Mouse (Mus musculus) MN1 (cell line): ENCODE data around the gene Sirt4.
A peak's percentile ranks its signal among the peaks of the same experiment; 100 is the strongest.

ENCODE experiments used
- DNase-seq: peaks from one replicate; pipeline ENCODE4 v3.0.0-alpha.2; 2016; ENCODE audit warnings: low spot score

Gene Sirt4

DNA sequence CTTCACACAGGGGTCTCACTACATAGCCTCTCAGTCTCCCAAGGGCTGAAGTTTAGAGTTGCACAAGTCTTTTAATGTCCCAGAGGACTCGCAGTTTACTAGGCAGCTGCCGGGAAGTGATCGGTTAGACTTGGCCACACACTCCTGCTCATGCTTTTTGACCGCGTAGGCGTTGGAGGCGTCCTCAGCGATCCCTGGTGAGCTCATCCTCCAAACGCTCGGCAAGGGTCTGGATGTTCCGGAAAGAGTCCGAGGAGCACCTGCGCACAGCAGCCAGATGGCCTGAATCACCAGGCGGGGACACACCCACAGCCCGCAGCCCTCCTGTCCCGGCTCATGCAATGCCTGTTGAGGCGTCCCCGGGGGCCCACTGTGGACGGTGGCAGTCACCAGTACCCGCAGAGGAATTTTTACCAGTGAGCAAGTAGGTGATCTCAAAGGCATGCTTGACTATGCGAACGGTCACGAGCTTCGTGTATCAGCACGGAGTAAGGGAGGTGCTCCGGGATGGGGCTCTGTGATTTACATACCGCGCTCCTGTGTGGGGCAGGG is 7.3 kb upstream of the Sirt4 start:
- DNase-seq = peak; percentile 90

- DNase-seq = peak; percentile 43
These were observed 6.6 kb upstream of the Sirt4 start for GRCm38 (mm10) chr5:115491076-115491475.

GRCm38 (mm10) chr5:115490638-115491000 is 6.1 kb upstream of the Sirt4 start:
- DNase-seq = no peak

DNA sequence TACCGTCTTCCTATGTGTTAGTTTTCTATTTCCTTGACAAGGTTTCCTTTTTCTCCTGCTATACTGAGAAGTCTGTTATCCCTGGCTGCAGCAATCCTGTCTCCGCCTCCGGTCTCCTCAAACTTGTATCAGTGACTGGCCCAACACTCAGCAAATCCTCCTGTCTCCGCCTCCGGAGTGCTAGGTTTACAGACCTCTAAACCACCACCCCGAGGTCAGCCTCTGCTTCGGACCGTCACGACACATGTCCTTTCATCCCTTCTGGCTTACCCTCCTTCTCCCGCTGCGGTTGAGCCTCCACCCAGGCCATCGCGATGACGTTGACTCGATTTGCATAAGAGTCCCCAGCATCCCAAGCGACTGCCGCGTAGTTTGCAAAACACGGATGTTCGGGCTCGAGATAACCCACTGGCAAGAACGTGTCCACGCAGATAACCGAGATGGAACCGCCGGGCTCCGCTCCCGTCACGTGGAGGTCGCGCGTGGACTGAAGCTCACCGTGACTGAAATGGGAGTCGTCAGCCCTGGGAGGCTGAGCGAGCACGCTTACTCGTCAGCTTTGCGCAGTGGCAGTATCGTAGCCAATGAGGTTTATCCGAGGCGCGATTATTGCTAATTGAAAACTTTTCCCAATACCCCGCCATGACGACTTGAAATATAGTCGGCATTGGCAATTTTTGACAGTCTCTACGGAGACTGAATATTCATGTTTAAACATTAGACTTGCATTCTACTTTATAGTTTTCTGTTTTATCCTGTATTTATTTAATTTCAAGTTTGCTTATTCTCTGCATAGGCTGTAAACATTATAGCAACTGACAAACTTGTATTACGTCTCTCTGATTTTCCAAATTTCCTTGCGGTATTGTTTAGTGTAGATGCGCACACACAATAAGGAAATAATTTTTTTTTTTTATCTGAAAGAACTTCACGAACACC is 5.4 kb upstream of the Sirt4 start:
- DNase-seq = peak; percentile 93

- DNase-seq = peak; percentile 93
These were observed 4.5 kb upstream of the Sirt4 start for GRCm38 (mm10) chr5:115488841-115489698.

DNA sequence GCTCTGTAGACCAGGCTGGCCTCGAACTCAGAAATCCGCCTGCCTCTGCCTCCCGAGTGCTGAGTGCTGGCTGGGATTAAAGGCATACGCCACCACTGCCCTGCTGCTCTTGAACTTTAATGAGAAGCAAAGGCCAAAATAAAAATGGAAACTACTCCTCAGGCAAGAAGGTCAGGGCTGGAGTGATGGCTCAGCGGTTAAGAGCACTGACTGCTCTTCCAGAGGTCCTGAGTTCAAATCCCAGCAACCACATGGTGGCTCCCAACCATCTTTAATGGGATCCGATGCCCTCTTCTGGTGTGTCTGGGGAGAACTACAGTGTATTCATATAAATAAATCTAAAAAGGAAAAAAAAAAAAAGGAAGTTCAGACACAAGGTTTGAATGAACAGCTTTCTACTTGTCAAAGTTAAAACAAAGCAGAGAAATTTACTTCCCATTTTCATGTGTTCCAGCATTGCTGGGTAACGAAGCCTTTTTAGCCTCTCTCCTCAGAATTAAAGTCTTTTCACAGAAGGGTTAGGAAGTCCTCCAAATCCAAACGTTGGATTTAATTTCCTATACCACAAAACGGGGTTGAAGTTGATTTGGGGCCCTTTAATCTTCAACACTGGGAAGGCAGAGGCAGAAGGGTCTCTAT is 3.5 kb upstream of the Sirt4 start:
- no peak for DNase-seq

DNA sequence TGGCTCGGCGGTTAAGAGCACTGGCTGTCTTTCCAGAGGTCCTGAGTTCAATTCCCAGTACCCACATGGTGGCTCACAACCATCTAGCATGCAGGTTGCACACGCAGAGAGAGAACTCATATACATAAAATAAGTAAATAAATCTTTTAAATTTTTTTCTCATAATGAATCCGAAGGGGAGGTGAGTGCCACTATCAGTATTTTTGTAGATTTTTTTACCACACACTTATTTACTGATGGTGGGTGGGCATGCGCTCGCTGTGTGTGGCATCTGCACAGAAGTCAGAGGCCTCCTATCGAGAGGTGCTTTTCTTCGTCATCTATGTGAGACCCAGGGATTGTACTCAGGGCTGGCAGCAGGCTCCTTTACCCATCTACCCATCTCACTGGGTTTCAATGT is 2.8 kb upstream of the Sirt4 start:
- no peak for DNase-seq

- no peak for DNase-seq
These were observed 2.2 kb upstream of the Sirt4 start for GRCm38 (mm10) chr5:115486726-115487125.

GRCm38 (mm10) chr5:115485489-115486205 is 1.1 kb upstream of the Sirt4 start:
- DNase-seq = no peak

- no peak for DNase-seq
These were observed 471 bp upstream of the Sirt4 start for GRCm38 (mm10) chr5:115484996-115485395.

DNA sequence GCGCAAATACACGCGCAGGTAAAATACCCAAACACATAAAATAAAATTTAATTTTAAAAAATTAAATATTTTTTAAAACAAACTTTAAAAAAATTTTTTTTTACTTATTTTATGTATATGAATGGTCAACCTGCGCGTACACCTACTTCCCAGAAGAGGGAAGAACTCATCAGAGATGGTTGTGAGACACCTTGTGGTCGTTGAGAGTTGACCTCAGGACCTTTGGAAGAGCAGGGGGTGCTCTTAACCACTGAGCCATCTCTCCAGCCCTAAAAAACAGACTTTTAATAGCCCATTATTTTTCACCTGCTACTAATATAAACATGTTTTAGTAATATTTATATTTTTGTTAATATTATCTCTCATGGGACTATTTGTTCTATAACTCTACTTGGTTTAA is 1.1 kb downstream of the Sirt4 start:
- peak; percentile 49 for DNase-seq

DNA sequence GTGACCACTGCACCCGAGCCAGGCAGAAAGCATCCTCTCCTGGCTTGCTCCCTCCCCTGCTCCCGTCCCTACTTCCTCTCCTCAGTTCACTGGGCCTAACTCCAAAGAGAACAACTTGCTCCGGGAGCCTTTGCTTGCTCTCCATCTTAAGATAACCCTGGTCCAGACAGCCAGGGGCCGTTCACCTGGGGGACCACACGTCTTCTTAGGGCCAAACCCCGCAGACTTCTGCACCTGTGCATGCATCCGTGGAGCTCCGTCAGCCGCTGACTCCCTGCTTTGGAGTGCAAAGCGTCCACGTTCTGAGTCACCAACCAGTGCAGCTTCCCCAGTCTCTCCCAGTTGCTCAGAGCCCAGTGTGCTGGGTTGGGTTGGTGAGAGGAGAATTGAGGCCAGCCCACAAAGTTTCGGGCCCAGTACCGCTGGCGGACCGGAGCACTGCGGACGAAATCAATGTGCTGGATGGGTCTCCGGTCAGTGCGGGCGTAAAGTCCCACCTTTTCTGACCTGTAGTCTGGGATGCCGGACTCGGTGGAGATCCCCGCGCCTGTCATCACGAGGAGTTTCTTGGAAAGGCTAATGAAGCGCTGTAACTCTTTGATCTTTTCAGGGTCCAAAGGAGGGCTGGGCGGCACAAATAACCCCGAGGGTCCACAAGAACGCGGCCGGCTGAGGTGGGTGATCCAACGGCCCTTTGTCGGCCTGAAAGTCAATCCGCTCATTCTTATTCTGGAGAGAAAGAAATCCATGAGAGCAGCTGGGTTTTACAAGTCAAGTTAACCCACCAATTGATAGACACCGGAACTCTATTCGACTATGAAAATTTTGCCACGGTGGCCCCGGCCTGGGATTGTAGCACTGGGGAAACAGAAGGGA is 1.9 kb downstream of the Sirt4 start:
- no peak for DNase-seq

GRCm38 (mm10) chr5:115480101-115480500 is 4.4 kb downstream of the Sirt4 start:
- no peak for DNase-seq

- DNase-seq = no peak
These were observed 5.0 kb downstream of the Sirt4 start for GRCm38 (mm10) chr5:115479561-115479960.

DNA sequence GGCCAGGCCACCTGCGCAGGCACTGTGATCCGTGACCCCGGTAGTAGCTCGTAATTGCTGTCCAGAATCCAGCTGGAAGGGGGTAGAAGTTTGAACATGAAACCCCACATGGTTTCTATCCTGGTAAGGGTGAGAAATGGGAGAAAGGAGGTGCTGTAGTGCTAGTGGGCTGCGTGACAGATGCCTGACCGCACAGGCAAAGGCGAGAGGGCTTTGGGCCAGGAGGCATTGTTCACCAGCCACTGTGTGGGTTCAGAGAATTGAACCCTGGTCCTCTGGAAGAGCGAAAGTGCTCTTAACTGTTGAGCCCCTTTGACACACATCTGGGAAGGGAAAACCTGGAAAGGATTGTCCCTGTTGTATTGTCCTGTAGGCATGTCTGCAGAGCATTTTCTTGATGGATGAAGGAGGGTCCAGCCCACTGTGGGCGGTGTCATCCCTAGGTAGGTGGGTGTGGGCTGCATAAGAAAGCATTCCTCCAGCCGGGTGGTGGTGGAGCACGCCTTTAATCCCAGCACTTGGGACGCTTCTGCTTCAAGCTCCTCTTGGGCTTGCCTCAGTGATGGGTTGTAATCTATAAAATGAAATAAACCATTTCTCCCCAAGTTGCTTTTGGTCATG is 8.3 kb downstream of the Sirt4 start:
- DNase-seq = no peak

DNA sequence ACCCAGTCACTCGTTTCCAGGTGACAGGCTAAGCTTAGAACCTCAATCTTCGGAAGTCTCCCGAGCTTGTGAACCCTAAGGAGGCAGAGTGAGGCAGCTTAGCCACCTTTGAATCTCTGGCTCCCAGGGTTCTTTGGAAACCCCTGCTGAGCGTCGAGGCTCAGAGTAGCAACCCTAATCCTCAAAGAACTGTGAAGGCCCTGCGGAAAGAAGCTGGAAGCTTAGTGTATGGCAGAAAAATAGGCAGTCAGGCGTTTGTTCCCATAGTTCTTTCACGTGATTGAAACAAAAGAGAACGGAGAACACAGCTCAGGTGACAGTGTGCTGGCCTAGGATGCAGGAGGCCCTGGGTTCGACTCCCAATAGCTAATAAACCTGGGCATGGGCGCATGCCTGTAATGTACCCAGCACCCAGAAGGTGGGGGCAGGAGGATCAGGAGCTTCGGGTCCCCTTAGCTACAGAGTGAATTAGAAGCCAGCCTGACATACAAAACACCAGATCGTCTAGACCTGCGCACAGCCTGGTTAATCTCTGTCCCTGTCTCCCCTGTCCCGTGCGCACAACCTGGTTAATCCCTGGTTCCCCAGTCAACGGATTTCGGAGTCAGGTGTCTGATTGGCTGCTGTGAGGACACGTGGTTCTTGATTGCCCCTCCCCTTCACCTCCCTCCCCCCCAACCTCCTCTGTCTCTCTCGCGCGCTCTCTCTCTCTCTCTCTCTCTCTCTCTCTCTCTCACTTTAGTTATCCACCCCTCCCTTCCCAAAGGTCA is 9.0 kb downstream of the Sirt4 start:
- no peak for DNase-seq

GRCm38 (mm10) chr5:115474174-115474828 is 10.2 kb downstream of the Sirt4 start:
- DNase-seq = peak; percentile 35

- no peak for DNase-seq
These were observed 11.3 kb downstream of the Sirt4 start for GRCm38 (mm10) chr5:115473191-115473590.
